Mouse (Mus musculus) lung, embryonic 15.5 days (tissue): Measurements from ENCODE around the gene Tmem88. TPM values are rescaled to one million over a fixed set of nuclear protein-coding genes. Genes with fewer than 3 reads are reported as not detected.

Experiments used
- ATAC-seq: fragments of 200-750 bp; cut with Nextera tagmentation; 2 replicates; pipeline ENCODE4 v1.8.0; 2017; ENCODE audit warnings: moderate number of reproducible peaks, borderline replicate concordance; ENCODE audit not compliant: low FRiP score, low TSS enrichment; ENCODE audit errors: extremely low read depth
- H3K27ac ChIP-seq: fragments of 300-500 bp; sonication (generic); 2 replicates; pipeline ENCODE4 v1.5.1; 2015; ENCODE audit warnings: moderate library complexity, mild to moderate bottlenecking, inconsistent platforms
- H3K27me3 ChIP-seq: fragments of 300-500 bp; sonication (generic); 2 replicates; pipeline ENCODE4 v1.6.1; 2015; ENCODE audit warnings: inconsistent platforms
- H3K36me3 ChIP-seq: fragments of 300-500 bp; sonication (generic); 2 replicates; pipeline ENCODE4 v1.6.1; 2015; ENCODE audit warnings: inconsistent platforms
- H3K4me1 ChIP-seq: fragments of 300-500 bp; sonication (generic); 2 replicates; pipeline ENCODE4 v1.6.1; 2015; ENCODE audit warnings: inconsistent platforms
- H3K4me2 ChIP-seq: fragments of 300-500 bp; sonication (generic); 2 replicates; pipeline ENCODE4 v1.6.1; 2015; ENCODE audit warnings: inconsistent platforms, mild to moderate bottlenecking, moderate library complexity
- H3K4me3 ChIP-seq: fragments of 300-500 bp; sonication (generic); 2 replicates; pipeline ENCODE4 v1.5.1; 2015; ENCODE audit warnings: mild to moderate bottlenecking, inconsistent platforms
- H3K9ac ChIP-seq: fragments of 300-500 bp; sonication (generic); 2 replicates; pipeline ENCODE4 v1.6.1; 2015; ENCODE audit warnings: inconsistent platforms
- H3K9me3 ChIP-seq: fragments of 300-500 bp; sonication (generic); 2 replicates; pipeline ENCODE4 v1.6.1; 2016; ENCODE audit warnings: inconsistent platforms
- WGBS: fragments of 180-500 bp; shearing (Covaris S2); methylation state at CpG from one replicate; pipeline ENCODE4 v1.1.7; 2015; 5-methylcytosine and 5-hydroxymethylcytosine counted together
- polyA plus RNA-seq: library from polyadenylated mRNA; unstranded; fragments of >200 nt; fragmentation: Nextera tagmentation; extraction: Ambion mirVana; gene quantifications from 2 replicates; pipeline ENCODE4 v1.2.1, GENCODE M21; 2015

The Tmem88 gene
- polyA plus RNA-seq, 1 experiment from 2014 or later: 46.7 TPM

DNA sequence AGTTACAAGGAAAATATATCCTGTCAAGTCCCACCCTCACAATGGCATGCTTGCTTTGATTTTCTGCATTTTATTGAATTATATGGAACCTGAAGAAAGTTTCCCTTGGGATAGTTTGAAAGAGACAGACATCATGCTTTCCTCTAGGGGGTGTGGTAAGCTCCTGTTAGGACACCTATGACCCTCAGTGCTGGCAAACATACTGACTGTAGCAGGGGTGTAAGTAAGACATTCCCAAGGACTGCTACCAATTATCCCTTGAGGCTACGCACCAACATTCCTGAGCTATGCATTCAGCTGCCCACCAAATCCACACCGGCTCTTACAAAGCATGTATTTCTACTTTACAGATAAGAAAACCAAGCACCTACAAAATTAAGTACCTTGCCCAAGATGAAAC is 35.6 kb downstream of the Tmem88 start:
- WGBS: 50% methylated on average over 2 of the region's 2 CpGs
- Histone ChIP-seq H3K4me2 (no peak overlapping the region), H3K36me3 (peaks cover 67% of the 10 kb centered on the region), H3K27me3 (no peaks in the 10 kb centered on the region), H3K9me3 (no peaks in the 10 kb centered on the region), H3K4me1 (peaks cover 40% of the 10 kb centered on the region), H3K9ac (no peak overlapping the region), H3K4me3 (no peak overlapping the region), H3K27ac (peak overlapping the region; percentile 26; the same call in 1 of the 2 replicates)
- ATAC-seq: no peak

DNA sequence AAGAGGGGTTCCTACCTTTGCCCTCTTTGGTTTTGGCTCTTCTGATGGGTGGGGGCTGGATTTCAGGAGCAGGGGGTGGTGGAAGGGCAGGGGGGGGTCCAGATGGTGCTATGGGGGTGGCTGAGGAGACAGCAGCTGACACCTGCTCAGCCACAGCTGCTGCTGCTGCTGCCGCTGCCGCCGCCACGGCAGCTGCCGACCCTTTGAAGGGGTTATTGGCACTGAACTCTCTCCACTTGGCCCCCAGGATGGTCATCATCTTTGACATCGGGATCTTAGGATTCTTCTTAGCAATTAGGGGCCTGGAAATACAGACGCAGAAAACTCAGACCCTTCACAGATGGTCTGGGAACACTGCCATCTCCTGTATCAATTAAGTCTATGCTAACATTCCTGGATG is 36.0 kb downstream of the Tmem88 start:
- Histone ChIP-seq H3K9ac (no peak overlapping the region), H3K9me3 (no peaks in the 10 kb centered on the region), H3K36me3 (peaks cover 72% of the 10 kb centered on the region), H3K4me3 (no peak overlapping the region), H3K27me3 (no peaks in the 10 kb centered on the region), H3K4me1 (peaks cover 37% of the 10 kb centered on the region), H3K27ac (no peak overlapping the region), H3K4me2 (no peak overlapping the region)
- WGBS: 54% methylated on average over 7 of the region's 7 CpGs
- ATAC-seq: no peak

DNA sequence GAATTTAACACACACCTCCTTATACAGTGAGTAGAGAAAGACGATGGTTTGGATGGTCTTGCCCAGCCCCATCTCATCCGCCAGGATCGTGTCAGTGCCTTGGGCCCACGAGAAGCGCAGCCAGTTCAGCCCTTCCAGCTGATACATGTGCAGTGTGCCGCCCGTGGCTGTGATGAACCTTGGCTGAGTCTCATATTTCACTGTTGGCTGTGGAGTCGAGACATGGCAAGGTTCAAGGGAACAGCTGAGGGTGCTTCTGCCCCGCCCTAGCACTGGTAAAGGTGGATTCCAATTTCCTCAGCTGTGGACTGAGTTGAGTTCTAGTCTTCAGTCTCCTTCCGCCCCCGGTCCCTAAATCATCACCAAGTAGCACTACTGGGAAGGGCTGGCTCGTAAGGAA is 40.3 kb downstream of the Tmem88 start:
- Histone ChIP-seq H3K36me3 (peaks cover 97% of the 10 kb centered on the region), H3K27ac (no peak overlapping the region), H3K4me3 (no peak overlapping the region), H3K9ac (no peak overlapping the region), H3K4me2 (no peak overlapping the region), H3K27me3 (no peaks in the 10 kb centered on the region), H3K9me3 (no peaks in the 10 kb centered on the region), H3K4me1 (peaks cover 5% of the 10 kb centered on the region; the same call in 1 of the 2 replicates)
- ATAC-seq: no peak
- WGBS: 85% methylated on average over 12 of the region's 12 CpGs

DNA sequence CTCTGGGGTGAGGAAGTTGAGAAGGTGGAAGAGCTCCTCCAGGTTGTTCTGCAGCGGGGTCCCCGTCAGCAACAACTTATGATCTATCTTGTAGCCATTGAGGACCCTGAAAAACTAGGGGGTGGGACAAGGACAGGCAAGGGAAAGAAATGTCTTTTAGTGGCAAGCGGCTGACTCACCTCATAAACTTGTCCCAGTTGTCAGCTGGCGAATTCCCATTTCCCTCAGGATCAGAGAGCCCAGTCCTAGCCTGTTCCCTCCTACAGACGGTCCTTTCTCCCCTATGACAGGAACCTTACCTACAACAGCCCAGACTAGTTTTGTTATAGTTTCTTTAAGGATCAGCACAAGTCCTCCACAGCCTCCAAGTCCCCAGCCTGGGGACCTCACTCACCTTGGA is 41.5 kb downstream of the Tmem88 start:
- H3K9me3 ChIP-seq: no peaks in the 10 kb centered on the region
- no peak overlapping the region for H3K4me3 ChIP-seq
- H3K27ac ChIP-seq: no peak overlapping the region
- no peak for ATAC-seq
- H3K27me3 ChIP-seq: no peaks in the 10 kb centered on the region
- no peaks in the 10 kb centered on the region for H3K4me1 ChIP-seq
- H3K4me2 ChIP-seq: no peak overlapping the region
- peaks cover 99% of the 10 kb centered on the region for H3K36me3 ChIP-seq
- 86% methylated on average over 5 of the region's 5 CpGs for WGBS
- H3K9ac ChIP-seq: no peak overlapping the region

Other genes starting within 250 kb of the Tmem88 start
- not detected in 2 replicates for gene Alox12b, start 241.2 kb downstream of the Tmem88 start, polyA plus RNA-seq
- 0.29 and 0.67 TPM in 2 replicates for gene Alox8, start 200.4 kb downstream of the Tmem88 start, polyA plus RNA-seq
- 0.07 and 0.08 TPM in 2 replicates for gene Gucy2e, start 161.2 kb downstream of the Tmem88 start, polyA plus RNA-seq
- gene Cntrob, start 74.5 kb downstream of the Tmem88 start, polyA plus RNA-seq: 24.3 and 24.6 TPM in 2 replicates
- gene Trappc1, start 74.3 kb downstream of the Tmem88 start, polyA plus RNA-seq: 150 and 157 TPM in 2 replicates
- 0.74 and 1.1 TPM in 2 replicates for gene Kcnab3, start 72.0 kb downstream of the Tmem88 start, polyA plus RNA-seq
- gene Rnf227, start 57.8 kb downstream of the Tmem88 start, polyA plus RNA-seq: 12.0 and 14.8 TPM in 2 replicates
- 56.7 and 59.4 TPM in 2 replicates for gene Chd3, start 28.8 kb downstream of the Tmem88 start, polyA plus RNA-seq
- gene Naa38, start 2.7 kb downstream of the Tmem88 start, polyA plus RNA-seq: 151 and 168 TPM in 2 replicates
- 28.4 and 31.5 TPM in 2 replicates for gene Cyb5d1, start 2.6 kb downstream of the Tmem88 start, polyA plus RNA-seq
- 22.7 and 23.4 TPM in 2 replicates for gene Kdm6b, start 15.4 kb upstream of the Tmem88 start, polyA plus RNA-seq
- 1.1 and 1.2 TPM in 2 replicates for gene Dnah2, start 150.9 kb upstream of the Tmem88 start, polyA plus RNA-seq
- gene Efnb3, start 162.0 kb upstream of the Tmem88 start, polyA plus RNA-seq: 8.5 and 8.8 TPM in 2 replicates
- gene Wrap53, start 182.0 kb upstream of the Tmem88 start, polyA plus RNA-seq: 28.3 and 28.4 TPM in 2 replicates
- 168 and 170 TPM in 2 replicates for gene Trp53, start 182.1 kb upstream of the Tmem88 start, polyA plus RNA-seq
- gene Atp1b2, start 207.7 kb upstream of the Tmem88 start, polyA plus RNA-seq: 8.4 and 10.1 TPM in 2 replicates
- gene Shbg, start 219.7 kb upstream of the Tmem88 start, polyA plus RNA-seq: not detected in 2 replicates
- gene Sat2, start 223.8 kb upstream of the Tmem88 start, polyA plus RNA-seq: 17.8 and 18.6 TPM in 2 replicates
- 26.7 and 27.8 TPM in 2 replicates for gene Fxr2, start 234.8 kb upstream of the Tmem88 start, polyA plus RNA-seq